Mouse (Mus musculus) cerebellum, postnatal 4 days (tissue): ENCODE results near the gene Neil1.

ENCODE experiments used
- DNase-seq, 2 experiments: peaks; one replicate each; pipeline ENCODE4 v3.0.0; 2022; ENCODE audit warnings: low spot score in 2 of 2, mixed read lengths in 1 of 2

The Neil1 gene

GRCm38 (mm10) chr9:57139110-57139509 lies 9.0 kb downstream of the Neil1 start:
- DNase-seq = no peak

- DNase-seq = no peak
Measured at GRCm38 (mm10) chr9:57138507-57138906, 9.6 kb downstream of the Neil1 start.

GRCm38 (mm10) chr9:57137777-57138176 lies 10.3 kb downstream of the Neil1 start:
- DNase-seq = no peak

- no peak for DNase-seq
Measured at GRCm38 (mm10) chr9:57137246-57137645, 10.9 kb downstream of the Neil1 start.

GRCm38 (mm10) chr9:57130577-57131433 lies 17.3 kb downstream of the Neil1 start, which contains the start of gene Man2c1:
Gene Man2c1, plus strand, starts transcription at chr9:57130690.
- DNase-seq = peak; percentile 82 to 93

- no peak for DNase-seq
Measured at GRCm38 (mm10) chr9:57129641-57130040, 18.5 kb downstream of the Neil1 start.

- no peak for DNase-seq
Measured at GRCm38 (mm10) chr9:57117261-57117755, 30.8 kb downstream of the Neil1 start.
